Mouse (Mus musculus) myocyte (in vitro differentiated cells): ENCODE measurements around the gene Thap8. TPM values are rescaled to one million over a fixed set of nuclear protein-coding genes. Genes with fewer than 3 reads are reported as not detected.

Experiments used
- H3K27me3 ChIP-seq: one replicate; pipeline ENCODE4 v1.6.1; 2011; ENCODE audit not compliant: control insufficient read depth, insufficient read depth, insufficient read length
- H3K36me3 ChIP-seq: one replicate; pipeline ENCODE4 v1.6.1; 2011; ENCODE audit not compliant: control insufficient read depth, insufficient read depth
- H3K4me2 ChIP-seq: one replicate; pipeline ENCODE4 v1.6.1; 2011; ENCODE audit warnings: low read depth, control low read depth
- H3K4me3 ChIP-seq: one replicate; pipeline ENCODE4 v1.5.1; 2011; ENCODE audit warnings: mild to moderate bottlenecking, control low read depth, moderate library complexity
- H3K79me2 ChIP-seq: one replicate; pipeline ENCODE4 v1.6.1; 2011; ENCODE audit not compliant: control insufficient read depth, insufficient read depth
- H3ac ChIP-seq: one replicate; pipeline ENCODE4 v1.6.1; 2011; ENCODE audit not compliant: control insufficient read depth, insufficient read length
- CEBPB ChIP-seq: IDR thresholded peaks from 2 replicates; pipeline ENCODE4 v1.6.1; 2011; ENCODE audit warnings: mild to moderate bottlenecking, moderate library complexity; ENCODE audit not compliant: poor library complexity, insufficient read depth, severe bottlenecking
- E2F4 ChIP-seq: IDR thresholded peaks from one replicate; pipeline ENCODE4 v1.6.1; 2011; ENCODE audit warnings: mild to moderate bottlenecking, control low read depth, moderate library complexity; ENCODE audit not compliant: insufficient read depth
- MAX ChIP-seq: IDR thresholded peaks from one replicate; pipeline ENCODE4 v1.6.1; 2011; ENCODE audit warnings: low read depth, mild to moderate bottlenecking, control low read depth
- MYOD1 ChIP-seq, 3 experiments: IDR thresholded peaks; one replicate each; pipeline ENCODE4 v1.6.1; 2011; ENCODE audit warnings: control low read depth in 2 of 3, low read depth in 2 of 3, mild to moderate bottlenecking in 2 of 3, moderate library complexity in 1 of 3; ENCODE audit not compliant: insufficient read length in 2 of 3, control insufficient read depth in 1 of 3
- MYOG ChIP-seq, 3 experiments: IDR thresholded peaks; one replicate each; pipeline ENCODE4 v1.6.1; 2011; ENCODE audit warnings: control low read depth in 2 of 3, low read depth in 2 of 3, mild to moderate bottlenecking in 2 of 3; ENCODE audit not compliant: insufficient read length in 2 of 3, control insufficient read depth in 1 of 3, insufficient read depth in 1 of 3
- POLR2A ChIP-seq: IDR thresholded peaks from one replicate; pipeline ENCODE4 v1.6.1; 2011; ENCODE audit warnings: low read depth, mild to moderate bottlenecking, control low read depth, moderate library complexity; ENCODE audit not compliant: insufficient read length
- POLR2AphosphoS2 ChIP-seq: IDR thresholded peaks from one replicate; pipeline ENCODE4 v1.6.1; 2011; ENCODE audit warnings: low read depth, control low read depth; ENCODE audit not compliant: insufficient read length
- REST ChIP-seq: IDR thresholded peaks from one replicate; pipeline ENCODE4 v1.6.1; 2011; ENCODE audit warnings: mild to moderate bottlenecking, control low read depth, moderate library complexity; ENCODE audit not compliant: insufficient read depth, insufficient read length
- SRF ChIP-seq: IDR thresholded peaks from one replicate; pipeline ENCODE4 v1.6.1; 2011; ENCODE audit warnings: low read depth; ENCODE audit not compliant: control insufficient read depth, insufficient read length
- TCF12 ChIP-seq: IDR thresholded peaks from one replicate; pipeline ENCODE4 v1.6.1; 2011; ENCODE audit warnings: mild to moderate bottlenecking, control low read depth; ENCODE audit not compliant: poor library complexity, insufficient read depth, severe bottlenecking
- TCF3 ChIP-seq: IDR thresholded peaks from one replicate; pipeline ENCODE4 v1.6.1; 2011; ENCODE audit warnings: low read depth, control low read depth; ENCODE audit not compliant: insufficient read length
- USF1 ChIP-seq: IDR thresholded peaks from one replicate; pipeline ENCODE4 v1.6.1; 2011; ENCODE audit warnings: low read depth, mild to moderate bottlenecking, control low read depth, moderate library complexity
- polyA plus RNA-seq: library from polyadenylated mRNA; unstranded; fragments of >200 nt; fragmentation: generic; extraction: Trizol; gene quantifications from one replicate; pipeline ENCODE4 v1.2.1, GENCODE M21; 2012; ENCODE audit warnings: missing spikeins

The Thap8 gene
- polyA plus RNA-seq = 0.02 TPM

GRCm38 (mm10) chr7:30279951-30280669 lies at the start of gene Thap8, which contains the start of gene Wdr62:
TSS of gene Thap8 (plus strand) at chr7:30280094.
TSS of gene Wdr62 (minus strand) at chr7:30280419.
- Histone ChIP-seq H3K36me3 (no peaks in the 10 kb centered on the region), H3K4me2 (peak within 1 kb of the TSS; percentile 91), H3K79me2 (no peaks in the 10 kb centered on the region), H3K4me3 (peak within 1 kb of the TSS; percentile 36), H3ac (peak within 1 kb of the TSS; percentile 2), H3K27me3 (no peaks in the 10 kb centered on the region)
- peak; percentile 29 for TF ChIP-seq POLR2AphosphoS2
- TF ChIP-seq MYOG (IDR thresholded peaks at IDR 0.05; ENCODE audit: control insufficient read depth in 1 of 3, insufficient read depth in 1 of 3, insufficient read length in 2 of 3, low read depth in 2 of 3) = peak in 1 of 3 experiments; percentile 1
- peak; percentile 91 for TF ChIP-seq E2F4
- TF ChIP-seq MAX = no peak
- TF ChIP-seq POLR2A = peak; percentile 51
- no peak for TF ChIP-seq REST

- no peaks in the 10 kb centered on the region for H3K27me3 ChIP-seq
- peak overlapping the region; percentile 84 for H3K4me2 ChIP-seq
- H3K36me3 ChIP-seq = no peaks in the 10 kb centered on the region
- peaks cover 8% of the 10 kb centered on the region for H3K79me2 ChIP-seq
- H3K4me3 ChIP-seq = peak overlapping the region; percentile 97
- H3ac ChIP-seq = peak overlapping the region; percentile 63
- no peak for TF ChIP-seq MAX
Measured at GRCm38 (mm10) chr7:30231328-30231668, 48.6 kb upstream of the Thap8 start.

GRCm38 (mm10) chr7:30231669-30232454 lies 48.0 kb upstream of the Thap8 start, which contains the start of the genes Polr2i and Tbcb:
TSS of gene Polr2i (plus strand) at chr7:30231948.
TSS of gene Tbcb (minus strand) at chr7:30232272.
- H3ac ChIP-seq = peak within 1 kb of the TSS; percentile 63
- no peaks in the 10 kb centered on the region for H3K36me3 ChIP-seq
- H3K4me2 ChIP-seq = peak within 1 kb of the TSS; percentile 84
- H3K27me3 ChIP-seq = no peaks in the 10 kb centered on the region
- TF ChIP-seq TCF12 (no peak), REST (no peak), CEBPB (no peak), POLR2AphosphoS2 (peak; percentile 87), MAX (no peak), POLR2A (peak; percentile 82), MYOG (IDR thresholded peaks at IDR 0.05; ENCODE audit: control insufficient read depth in 1 of 3, insufficient read depth in 1 of 3, insufficient read length in 2 of 3, low read depth in 2 of 3) (no peak), TCF3 (no peak), MYOD1 (IDR thresholded peaks at IDR 0.05; ENCODE audit: control insufficient read depth in 1 of 3, insufficient read length in 2 of 3, low read depth in 2 of 3) (no peak), E2F4 (peak; percentile 7), SRF (peak; percentile 28), USF1 (no peak)
- peak within 1 kb of the TSS; percentile 97 for H3K4me3 ChIP-seq
- H3K79me2 ChIP-seq = peaks cover 8% of the 10 kb centered on the region

DNA sequence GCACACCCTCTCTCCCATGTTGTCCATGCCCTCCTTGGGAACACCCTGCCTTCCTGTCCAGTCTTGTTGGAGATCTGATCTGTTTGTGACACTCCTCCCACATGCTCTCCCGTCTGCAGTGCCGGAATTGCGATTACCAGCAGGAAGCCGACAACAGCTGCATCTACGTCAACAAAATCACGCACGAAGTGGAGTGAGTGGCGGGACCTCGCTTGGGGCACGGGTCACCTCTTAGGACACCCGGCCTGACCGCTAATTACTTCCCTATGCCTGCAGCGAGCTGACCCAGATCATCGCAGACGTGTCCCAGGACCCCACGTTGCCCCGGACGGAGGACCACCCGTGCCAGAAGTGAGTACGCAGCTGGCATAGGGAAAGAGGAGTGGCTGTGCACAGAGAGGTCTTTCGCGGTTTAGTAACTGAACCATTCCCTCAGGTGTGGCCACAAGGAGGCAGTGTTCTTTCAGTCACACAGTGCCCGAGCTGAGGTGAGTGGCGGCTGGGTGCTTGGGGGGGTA lies 47.2 kb upstream of the Thap8 start:
- peak overlapping the region; percentile 97 for H3K4me3 ChIP-seq
- TF ChIP-seq POLR2A (no peak), SRF (no peak), MYOG (IDR thresholded peaks at IDR 0.05; ENCODE audit: control insufficient read depth in 1 of 3, insufficient read depth in 1 of 3, insufficient read length in 2 of 3, low read depth in 2 of 3) (peak in 2 of 3 experiments; percentile 2 to 56), POLR2AphosphoS2 (no peak), MYOD1 (IDR thresholded peaks at IDR 0.05; ENCODE audit: control insufficient read depth in 1 of 3, insufficient read length in 2 of 3, low read depth in 2 of 3) (peak in 2 of 3 experiments; percentile 37 to 46)
- H3K36me3 ChIP-seq = no peaks in the 10 kb centered on the region
- no peaks in the 10 kb centered on the region for H3K27me3 ChIP-seq
- peaks cover 8% of the 10 kb centered on the region for H3K79me2 ChIP-seq
- H3K4me2 ChIP-seq = peak overlapping the region; percentile 74
- H3ac ChIP-seq = peak overlapping the region; percentile 63

DNA sequence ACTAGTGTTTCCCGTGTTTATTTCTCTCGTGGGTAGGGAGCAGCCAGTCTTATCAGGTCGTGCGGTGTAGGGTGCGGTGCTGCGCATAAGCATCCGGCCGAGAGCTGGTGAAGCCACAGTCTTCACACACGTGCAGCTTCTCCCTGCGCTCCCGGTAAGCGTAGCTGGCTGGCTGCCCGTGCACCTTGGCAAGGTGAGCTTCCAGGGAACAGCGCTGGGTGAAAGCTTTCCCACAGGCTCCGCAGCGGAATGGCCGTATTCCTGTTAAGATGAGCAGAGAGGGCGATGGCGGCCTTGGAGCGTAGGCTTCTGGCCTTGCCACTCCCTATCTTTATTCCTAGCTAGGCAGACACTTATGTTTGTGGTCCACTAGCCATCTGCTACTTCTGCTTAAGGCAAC lies 46.5 kb upstream of the Thap8 start:
- TF ChIP-seq USF1 (no peak), POLR2A (no peak), TCF3 (no peak), MYOG (IDR thresholded peaks at IDR 0.05; ENCODE audit: control insufficient read depth in 1 of 3, insufficient read depth in 1 of 3, insufficient read length in 2 of 3, low read depth in 2 of 3) (no peak), SRF (no peak), TCF12 (no peak), REST (no peak), MYOD1 (IDR thresholded peaks at IDR 0.05; ENCODE audit: control insufficient read depth in 1 of 3, insufficient read length in 2 of 3, low read depth in 2 of 3) (no peak), POLR2AphosphoS2 (no peak), E2F4 (no peak), MAX (no peak), CEBPB (no peak)
- Histone ChIP-seq H3K36me3 (no peaks in the 10 kb centered on the region), H3ac (peak overlapping the region; percentile 63), H3K27me3 (no peaks in the 10 kb centered on the region), H3K4me3 (peak overlapping the region; percentile 97), H3K4me2 (no peak overlapping the region), H3K79me2 (peaks cover 8% of the 10 kb centered on the region)
